Mouse (Mus musculus) CH12F3 (cell line): ENCODE measurements around the gene Gpr179.

ENCODE experiments used
- in situ Hi-C: fragments of 300-500 bp; cut with MboI; formaldehyde crosslinking; loops from 2 replicates; pipeline ENCODE4 v1.14.3; 2020; ENCODE audit warnings: low sequenced_read_pairs

Gpr179 gene

DNA sequence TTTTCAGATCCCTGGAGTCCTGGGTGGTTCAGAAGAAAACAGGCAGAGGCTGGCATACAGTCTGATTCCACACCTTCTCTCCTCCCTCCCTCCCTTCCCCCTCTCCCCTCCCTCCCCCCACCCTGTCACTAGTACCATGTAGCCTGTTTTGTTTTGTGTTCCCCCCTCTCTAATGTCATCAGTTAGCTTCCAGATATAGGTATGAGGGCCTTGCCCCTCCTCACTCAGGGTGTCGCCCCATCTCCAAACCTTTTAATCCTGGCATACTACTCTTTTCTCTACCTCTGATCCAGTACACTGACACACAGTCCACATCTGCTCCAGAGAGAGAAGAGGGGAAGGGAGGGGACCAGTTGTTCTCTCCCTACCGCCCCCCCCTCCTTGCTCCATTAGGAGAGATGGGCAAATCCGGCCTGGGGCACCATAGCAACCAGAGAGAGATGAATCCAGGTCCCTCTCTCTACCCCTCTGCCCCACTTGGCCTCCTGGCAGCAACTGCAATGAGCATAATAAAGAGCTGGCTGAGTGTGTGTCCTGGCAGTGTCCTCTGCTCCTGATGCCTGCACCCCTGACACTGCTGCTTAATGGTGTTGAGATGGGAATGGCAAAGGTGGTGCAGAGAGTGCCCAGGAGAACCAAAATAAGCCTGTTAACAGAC, at the start of gene Gpr179:
TSS of gene Gpr179 (minus strand) at position 51 of the 658 bp plus-strand sequence.
- in situ Hi-C loops: no loop called here

DNA sequence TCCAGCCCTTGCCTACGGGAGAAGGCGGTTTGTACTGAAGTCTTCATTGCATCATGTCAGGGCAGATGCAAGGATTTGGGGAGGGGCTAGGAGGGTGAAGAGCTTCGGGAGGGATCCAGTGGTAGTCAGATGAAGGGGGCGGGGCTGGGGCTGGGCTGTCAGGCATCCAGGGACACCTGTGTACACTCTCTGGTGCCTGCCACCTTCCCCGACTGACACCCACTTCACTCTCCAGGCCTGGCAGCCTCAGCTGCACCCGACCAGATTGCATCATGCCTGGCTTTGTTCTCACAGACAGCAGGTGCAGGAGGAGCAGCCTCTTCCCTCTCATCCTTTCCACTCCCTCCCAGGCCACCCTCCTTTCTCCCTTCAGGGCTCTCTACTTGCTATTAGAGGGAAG, 49.2 kb upstream of the Gpr179 start:
- in situ Hi-C loops: no loop called here

GRCm38 (mm10) chr11:97399958-97400710, 48.3 kb upstream of the Gpr179 start:
- in situ Hi-C loops: no loop called here

DNA sequence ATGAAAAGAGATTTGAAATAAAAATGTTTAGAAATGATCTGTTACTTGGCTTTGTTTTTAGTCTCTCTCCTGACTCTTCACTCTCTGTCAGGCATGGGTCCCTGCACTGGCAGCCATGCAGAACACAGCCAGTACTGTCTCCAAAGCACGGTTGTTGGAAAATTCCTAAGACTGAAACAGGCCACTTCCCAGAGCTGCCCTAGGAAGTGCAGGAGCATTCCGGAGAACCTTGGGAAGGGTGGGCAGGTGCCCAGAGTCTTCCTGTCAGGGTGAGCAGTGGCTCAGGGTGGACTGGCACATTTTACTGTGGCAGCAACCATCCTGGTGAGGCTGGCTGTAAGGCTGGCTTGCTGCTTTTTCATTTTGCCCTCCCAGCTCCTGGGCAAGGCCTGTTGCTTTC, 46.6 kb upstream of the Gpr179 start:
- in situ Hi-C loops: no loop called here

DNA sequence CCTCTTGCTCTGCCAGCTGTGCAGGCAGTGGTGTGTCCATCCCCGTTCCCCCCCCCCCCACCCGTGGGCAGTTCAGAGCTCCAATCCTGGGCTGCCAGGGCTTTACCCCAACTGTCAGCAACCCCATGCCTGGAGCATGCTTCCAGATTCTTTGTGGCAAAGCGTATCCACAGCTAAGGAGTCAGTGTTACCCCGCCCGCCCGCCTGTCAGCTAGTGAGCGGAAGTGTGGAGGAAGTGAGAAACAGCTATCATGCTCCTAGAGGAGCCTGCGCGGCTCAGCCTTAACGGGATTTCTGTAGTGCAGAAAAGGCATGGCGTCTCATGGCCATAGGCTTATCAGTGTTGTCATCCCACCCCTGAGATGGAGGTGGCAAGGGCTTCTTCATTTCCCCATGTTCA, 42.3 kb upstream of the Gpr179 start:
- in situ Hi-C loops: no loop called here

- in situ Hi-C loops: no loop called here
Observed at GRCm38 (mm10) chr11:97393658-97394057, 41.8 kb upstream of the Gpr179 start.

- in situ Hi-C loops: no loop called here
Observed at GRCm38 (mm10) chr11:97389127-97389526, 37.2 kb upstream of the Gpr179 start.

GRCm38 (mm10) chr11:97387811-97388210, 35.9 kb upstream of the Gpr179 start:
- in situ Hi-C loops: no loop called here

GRCm38 (mm10) chr11:97383764-97384163, 31.9 kb upstream of the Gpr179 start:
- in situ Hi-C loops: no loop called here

DNA sequence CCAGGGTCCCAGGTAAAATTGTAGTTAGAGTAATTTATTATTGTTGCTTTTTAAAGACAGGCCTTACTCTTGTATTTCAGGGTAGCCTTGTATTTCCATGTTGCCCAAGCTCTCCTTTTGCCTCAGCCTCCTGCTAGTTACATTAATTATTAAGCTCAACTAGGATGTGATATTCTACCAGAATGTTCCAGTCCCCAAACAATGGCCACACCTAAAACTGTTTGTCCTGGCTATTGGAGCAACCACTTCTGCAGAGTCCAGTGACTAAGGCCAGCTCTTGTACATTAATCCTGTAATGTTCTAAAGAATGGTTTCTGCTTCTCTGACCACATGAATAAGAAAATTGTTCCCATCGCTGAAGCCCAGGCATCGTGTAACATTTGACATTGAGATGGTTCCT, 31.1 kb upstream of the Gpr179 start:
- in situ Hi-C loops: no loop called here

DNA sequence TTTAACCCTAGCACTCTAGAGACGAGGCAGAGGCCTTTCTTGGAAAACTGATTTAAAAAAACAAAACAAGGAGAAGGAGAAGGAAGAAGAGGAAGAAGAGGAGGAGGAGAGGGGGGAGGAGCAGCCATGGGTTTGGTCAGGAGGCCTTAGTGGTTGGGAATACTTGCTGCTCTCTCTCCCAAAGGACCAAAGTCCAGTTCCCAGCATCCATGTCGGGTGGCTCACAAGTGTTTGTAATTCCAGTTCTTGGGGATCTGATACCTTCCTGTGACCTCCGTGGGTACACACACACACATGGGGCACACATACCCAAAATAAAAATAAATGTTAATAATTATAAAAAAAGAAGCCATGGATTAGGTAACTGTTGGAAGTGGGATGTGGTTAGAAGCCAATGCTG, 28.2 kb upstream of the Gpr179 start:
- in situ Hi-C loops: no loop called here

GRCm38 (mm10) chr11:97373402-97373801, 21.5 kb upstream of the Gpr179 start:
- in situ Hi-C loops: no loop called here

GRCm38 (mm10) chr11:97372159-97372864, 20.4 kb upstream of the Gpr179 start:
- in situ Hi-C loops: no loop called here

- in situ Hi-C loops: no loop called here
Observed at GRCm38 (mm10) chr11:97370329-97371091, 18.6 kb upstream of the Gpr179 start.

DNA sequence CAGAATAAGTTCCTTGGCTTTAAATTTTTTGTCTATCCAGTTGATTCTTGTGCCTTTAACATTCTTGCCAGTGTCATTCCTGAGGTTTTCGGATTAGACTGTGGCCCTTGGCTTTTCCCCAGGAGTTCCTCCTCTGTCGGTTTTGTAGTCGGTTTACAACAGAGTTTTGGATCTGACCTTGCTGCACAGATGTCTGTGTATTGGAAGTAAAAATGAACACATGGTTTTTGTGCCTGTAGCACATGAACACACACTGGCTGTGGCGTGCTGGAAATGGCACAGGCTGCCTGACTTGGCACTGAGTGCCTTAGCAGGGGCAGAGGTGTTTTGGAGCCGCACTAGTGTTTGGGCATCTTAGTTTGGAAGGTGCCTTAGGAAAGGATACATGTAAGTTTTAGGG, 16.6 kb upstream of the Gpr179 start:
- in situ Hi-C loops: no loop called here

DNA sequence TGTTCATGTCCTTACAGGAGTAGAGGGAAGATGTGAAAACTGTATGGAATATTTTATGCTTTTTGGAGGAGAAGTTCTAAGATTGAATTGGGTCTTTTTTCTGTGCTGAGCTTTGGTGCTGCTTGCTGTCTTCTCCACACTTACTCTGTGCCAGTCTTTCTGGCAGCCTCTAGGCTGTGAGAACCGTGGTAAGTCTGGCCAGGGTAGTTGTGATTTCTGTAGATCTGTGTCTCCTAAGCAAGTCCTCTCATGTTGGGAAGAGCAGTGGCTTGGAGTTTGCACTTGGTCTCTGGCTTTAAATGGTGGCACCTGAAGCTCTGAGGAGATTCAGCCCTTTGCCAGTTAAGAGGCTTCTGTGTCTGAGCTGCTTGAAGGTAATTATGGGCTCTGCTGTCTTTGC, 13.7 kb upstream of the Gpr179 start:
- in situ Hi-C loops: no loop called here

GRCm38 (mm10) chr11:97363644-97363995, 11.7 kb upstream of the Gpr179 start:
- in situ Hi-C loops: no loop called here

- in situ Hi-C loops: no loop called here
Observed at GRCm38 (mm10) chr11:97362943-97363643, 11.2 kb upstream of the Gpr179 start.

DNA sequence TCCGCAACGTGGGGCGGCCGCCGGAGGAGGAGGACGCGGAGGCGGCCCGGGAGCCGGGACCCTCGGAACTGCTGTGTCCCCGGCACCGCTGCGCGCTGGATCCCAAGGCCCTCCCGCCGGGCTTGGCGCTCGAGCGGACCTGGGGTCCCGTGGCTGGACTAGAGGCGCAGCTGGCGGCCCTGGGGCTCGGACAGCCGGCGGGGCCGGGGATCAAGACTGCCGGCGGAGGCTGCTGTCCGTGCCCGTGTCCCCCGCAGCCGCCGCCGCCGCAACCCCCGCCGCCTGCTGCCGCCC, 10.7 kb upstream of the Gpr179 start:
- in situ Hi-C loops: no loop called here

- in situ Hi-C loops: no loop called here
Observed at GRCm38 (mm10) chr11:97361948-97362648, 10.2 kb upstream of the Gpr179 start, which contains the start of gene Socs7. Socs7 (plus strand) TSS chr11:97362551.
